Mouse (Mus musculus) induced T-regulatory cell, adult 2 months (primary cell): ENCODE results near the gene Map3k12.
A peak's percentile ranks its signal among the peaks of the same experiment; 100 is the strongest.

Source experiments
- DNase-seq: peaks from one replicate; pipeline ENCODE4 v3.0.0-alpha.2; 2012; ENCODE audit warnings: low read depth

The Map3k12 gene

DNA sequence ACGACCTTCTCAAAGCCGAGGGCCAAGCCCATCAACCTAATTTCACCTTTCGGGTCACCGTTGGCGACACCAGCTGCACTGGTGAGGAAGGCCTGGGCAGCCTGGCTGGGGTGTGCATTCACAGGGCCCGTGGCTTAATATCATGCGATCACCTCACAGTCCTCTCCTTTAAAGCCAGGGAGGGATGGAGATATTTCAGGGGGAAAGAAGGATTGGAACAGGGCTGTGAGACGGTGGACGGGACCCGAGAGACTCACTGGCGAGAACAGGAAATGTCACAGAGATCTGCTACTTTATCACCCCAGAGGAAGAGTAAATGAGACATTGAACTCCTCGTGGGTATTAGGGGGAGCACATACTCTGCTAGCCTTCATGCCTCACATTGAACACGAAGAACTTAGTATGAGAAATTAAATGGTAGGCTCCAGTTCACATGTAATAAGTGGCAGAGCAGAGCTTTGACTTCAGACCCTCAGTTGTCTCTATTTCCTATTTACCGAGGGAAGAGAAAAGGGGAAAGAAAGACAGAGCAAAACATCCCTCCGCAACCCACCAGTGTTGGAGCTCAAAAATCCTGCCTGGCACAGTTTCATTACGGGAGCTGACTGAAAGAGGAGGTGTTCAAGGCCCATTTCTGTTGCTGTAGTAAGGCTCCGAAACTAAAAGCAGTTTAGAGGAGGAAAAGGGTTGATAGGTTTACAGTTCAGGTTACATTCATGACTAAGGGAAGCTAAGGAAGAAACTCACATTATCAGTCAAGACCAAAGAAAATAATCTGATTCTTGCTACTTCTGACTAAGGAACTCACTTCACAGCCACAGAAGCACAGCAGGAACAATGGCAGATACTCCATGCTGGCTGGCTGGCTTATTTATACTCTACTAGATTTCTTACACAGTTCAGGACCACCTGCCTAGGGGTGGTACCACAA lies 2.6 kb upstream of the Map3k12 start:
- peak; percentile 39 for DNase-seq

DNA sequence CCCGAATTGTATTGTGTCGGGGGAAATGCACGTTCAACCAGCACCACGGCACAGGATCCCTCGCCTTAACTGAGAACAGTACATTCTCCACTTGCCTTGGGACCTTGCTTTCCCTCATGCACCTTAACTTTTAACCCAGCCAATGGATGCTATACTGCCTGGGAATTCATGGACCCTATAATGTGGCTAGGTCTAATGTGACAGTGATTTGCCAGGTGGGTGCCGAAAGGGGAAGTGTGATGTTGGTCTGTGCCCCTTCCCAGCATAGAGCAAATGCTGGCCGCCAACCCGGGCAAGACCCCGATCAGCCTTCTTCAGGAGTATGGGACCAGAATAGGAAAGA lies 2.0 kb upstream of the Map3k12 start:
- no peak for DNase-seq

DNA sequence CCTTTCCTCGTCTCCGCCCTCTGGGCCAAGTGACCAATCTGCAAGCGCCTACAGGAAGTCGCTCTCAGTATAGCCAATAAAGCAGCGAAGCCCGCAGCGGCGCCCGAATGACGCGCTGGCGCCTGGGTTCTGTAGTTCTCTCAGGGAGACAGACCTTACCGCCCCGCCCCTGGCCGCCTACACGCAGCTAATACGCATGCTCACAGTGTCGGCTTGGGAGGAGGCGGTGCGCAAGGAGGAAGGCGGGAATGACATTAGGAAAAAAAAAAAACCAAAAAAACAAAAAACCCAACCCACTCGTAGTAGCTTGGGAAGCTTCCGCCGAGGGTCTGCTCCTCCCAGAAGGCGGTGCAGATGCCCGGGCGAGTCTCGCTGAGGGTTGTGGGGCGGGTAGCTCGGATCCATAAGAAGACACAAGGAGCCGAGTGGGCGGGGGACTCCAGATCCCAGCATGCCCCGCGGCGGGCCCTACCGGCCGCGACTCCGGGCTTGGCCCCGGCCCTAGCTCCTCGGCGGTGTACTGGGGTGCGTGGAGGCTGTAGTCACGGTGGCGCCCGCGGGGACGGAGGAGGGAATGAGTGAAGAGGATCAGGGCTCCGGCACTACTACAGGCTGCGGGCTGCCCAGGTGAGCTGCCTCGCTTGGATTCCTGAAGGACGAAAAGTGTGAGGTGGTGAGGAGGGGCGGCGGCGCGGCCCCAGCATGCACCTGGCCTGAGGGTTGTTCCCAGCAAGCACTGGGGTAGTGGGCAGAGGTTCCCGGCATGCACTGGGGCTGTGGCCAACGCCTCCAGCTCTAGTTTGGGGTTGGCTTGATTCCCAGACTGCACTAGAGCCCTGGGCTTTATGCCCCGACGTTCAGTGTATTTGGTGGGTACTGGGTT lies 1.4 kb upstream of the Map3k12 start, which contains the start of gene Tarbp2:
TSS of gene Tarbp2 (plus strand) at position 217 of the 883 bp plus-strand sequence.
- DNase-seq: peak; percentile 99

DNA sequence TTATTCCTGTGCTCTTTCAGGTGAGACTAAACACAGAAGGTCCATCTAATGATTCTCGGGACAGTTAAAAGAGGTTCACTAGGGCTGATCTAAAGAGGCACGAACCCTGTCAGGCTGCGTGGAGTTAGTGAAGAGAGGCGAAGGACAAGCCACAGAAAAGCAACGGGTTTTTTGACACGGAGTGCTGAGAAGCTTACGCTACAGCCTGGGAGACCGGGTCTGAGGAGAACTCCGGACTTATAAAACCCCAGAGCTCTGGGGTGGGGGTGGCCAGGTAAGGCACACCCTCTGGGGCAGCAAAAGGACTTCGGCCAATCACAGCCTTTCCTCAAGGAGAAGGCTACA lies 739 bp upstream of the Map3k12 start:
- DNase-seq: no peak

DNA sequence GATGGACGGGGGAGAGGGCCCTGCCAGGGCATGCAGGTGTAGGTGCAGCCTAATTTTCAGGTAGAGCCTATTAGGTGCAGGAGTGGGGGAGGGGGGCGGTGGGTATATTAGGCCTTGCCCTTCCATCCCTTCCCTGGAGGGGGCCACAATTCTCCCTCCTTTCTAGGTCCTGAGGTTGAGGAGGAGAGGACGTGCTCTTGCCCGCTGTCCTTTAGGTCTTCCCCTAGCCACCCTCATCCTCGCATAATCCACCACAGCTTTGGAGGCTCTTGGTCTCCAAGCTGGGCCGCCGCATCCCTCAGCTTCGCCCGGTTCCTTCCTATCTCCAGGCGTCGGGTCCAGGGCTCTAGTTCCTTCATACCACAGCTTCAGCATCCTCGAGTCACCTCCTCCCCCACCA lies 571 bp downstream of the Map3k12 start:
- no peak for DNase-seq

DNA sequence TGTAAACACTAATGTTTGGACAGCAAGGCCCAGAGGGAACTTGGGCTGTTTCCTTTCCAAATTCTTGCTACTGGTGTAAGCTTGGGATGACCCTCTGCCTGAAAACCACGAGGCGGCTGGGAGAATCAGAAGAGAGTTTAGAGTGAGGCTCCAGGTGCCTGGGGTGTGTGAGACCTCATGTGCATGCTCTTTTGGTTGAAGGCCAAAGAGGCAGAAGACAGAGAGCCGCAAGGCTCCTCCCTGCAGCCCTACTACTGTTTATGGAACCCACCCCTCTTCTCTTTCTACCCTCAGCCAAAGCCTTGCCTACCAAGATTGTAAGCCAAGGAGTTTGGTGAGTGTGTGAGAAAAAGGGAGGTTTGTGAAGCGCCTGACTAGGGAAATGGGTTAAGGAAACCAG lies 1.1 kb downstream of the Map3k12 start:
- no peak for DNase-seq

DNA sequence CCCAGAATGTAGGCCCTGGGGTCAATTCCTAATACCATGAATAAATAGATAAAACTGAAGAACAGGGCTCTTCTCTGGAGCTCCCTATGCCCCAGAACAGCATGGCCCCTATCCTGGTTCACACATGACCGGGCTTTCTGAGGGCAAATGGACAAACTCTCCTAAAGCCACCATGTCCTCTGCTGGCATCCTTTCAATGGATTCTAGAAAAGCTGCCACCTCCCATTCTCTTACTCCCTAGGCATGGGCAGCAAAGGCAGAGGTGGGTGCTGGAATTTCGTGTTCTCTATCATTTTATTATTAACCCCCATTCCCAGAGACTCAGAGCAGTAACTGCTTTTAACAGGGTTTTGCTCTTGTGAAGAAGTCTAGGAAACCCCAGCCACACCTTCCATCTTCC lies 1.6 kb downstream of the Map3k12 start:
- DNase-seq: no peak

DNA sequence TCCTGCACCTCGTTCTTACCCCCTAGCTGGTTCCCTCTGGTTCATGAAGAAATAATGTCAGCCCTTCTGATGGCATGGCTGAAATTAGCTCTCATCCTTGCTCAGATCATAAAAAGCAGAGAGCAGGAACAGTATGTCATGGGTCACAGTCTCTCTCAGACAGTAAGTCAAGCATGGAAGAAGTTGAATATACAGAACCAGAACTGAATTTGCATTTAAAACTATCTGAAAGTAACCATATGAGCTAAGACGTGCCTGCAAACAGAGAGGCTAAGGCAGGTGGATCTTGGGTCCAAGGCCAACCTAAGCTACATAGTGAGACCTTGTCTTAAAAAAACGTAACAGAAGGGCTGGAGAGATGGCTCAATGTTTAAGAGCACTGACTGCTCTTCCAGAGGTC lies 3.9 kb downstream of the Map3k12 start:
- DNase-seq: no peak

DNA sequence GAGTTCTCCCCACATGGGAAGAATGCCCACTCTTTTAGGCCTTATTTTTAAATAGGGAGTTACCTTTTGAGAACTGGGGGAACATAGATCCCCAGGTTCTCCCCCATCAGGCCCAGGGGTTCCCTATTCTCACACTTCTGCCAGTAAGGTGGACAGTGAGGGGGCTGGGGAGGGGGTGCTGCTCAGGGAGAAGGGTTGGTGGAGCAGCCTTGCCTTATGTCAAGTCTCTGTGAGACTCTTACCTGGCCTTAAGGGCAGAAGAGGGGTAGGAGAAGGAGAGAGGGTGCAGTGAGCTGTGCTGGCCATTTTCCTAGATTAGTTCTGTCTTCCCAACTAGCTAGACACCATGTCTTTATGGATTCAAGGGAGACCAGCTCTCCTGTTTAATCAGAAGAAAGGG lies 4.4 kb downstream of the Map3k12 start:
- no peak for DNase-seq

DNA sequence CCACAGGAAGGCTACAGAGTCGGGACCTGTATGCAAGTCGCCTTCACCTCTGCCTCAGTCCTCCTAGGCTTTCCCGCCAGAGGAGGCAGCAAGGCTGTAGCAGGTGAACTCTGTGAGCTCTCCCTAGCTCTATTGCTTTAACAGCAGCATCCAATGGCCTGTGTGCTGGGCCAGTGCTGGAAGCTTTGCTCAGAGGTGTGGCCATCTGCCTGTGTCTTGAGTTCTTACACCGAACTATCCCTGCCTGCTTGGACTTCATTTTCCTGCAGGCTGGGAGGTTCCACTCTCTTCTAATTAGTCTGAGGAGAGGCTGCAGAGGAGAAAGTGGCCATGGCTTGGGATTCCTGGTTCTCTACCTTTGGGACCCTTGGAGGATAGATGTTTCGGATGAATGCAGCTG lies 4.9 kb downstream of the Map3k12 start:
- DNase-seq: no peak

DNA sequence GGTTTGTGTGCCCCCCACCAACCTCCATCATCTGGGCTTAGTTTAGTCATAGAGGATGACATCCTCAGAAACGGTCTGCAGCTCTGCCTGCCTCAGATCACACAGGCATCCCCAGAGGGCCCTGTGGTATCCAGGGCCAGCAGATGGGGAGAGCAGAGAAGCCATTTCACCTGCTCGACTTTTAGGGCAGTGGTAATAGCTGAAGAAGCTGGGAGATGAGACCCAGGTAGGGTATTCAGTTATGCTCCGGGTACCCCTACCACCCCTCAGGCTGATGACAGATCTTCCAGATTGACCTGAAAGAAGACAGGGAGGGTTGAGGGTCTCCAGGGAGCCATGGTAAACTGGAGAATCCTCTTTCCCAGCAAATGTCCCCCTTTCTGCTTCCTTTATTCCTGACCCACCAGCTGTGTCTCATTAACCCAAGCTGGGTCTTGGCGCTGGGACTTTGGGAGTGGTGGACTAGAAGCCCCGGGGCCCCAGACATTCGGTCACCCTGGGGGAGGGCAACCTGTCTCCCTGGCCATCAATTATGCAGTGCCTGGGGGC lies 5.5 kb downstream of the Map3k12 start:
- no peak for DNase-seq

DNA sequence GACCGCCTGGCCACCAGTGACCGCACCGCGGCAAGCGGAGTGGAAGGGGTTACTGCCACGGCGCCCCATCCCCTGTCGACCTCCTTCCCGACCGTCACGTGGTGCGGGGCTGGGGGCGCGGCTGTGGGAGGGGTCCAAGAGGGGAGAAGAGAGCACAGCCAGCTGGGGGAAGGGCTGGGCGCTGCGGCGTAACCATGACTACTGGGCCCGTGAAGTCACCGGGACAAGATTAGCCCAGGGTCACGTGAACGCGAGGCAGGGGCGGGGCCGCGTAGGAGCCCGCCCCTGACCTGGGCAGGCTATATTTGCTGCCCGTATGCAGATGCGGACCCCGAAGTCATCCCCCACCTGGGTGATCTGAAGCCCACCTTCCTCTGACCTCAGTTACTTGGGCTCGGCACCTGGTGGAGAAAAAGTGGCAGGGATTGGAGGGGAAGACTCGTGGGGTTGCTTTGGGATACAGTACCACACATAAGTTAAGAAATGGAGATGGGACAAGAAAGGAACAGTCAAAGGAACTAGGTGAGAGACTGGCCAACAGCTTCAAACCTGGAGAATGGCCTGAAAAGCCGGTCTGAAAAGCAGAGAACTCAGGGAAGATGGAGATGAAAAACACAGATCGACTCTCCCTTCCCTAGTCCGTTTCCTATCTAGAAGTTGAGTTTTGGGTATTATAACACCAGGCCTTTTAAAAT lies 6.1 kb downstream of the Map3k12 start:
- DNase-seq: peak; percentile 82

DNA sequence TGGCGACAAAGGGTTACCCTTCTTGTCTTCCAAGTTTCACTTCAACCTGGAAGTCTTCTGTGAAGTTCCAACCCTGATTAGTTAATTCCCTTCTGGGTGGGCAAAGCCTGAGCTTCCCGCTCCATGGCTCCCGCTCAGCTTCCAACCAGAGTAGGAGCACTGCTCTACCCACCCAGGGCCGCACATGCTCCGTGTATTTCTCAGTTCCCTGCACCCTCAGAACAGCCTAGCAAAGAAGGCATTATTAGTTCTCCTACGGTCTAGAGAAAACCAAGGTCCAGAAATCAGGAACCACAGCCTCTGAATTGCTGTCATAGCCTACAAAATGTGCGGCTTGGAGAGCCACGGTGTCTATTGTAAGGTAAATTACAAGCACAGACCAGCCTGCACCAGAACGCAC lies 6.8 kb downstream of the Map3k12 start:
- DNase-seq: no peak

DNA sequence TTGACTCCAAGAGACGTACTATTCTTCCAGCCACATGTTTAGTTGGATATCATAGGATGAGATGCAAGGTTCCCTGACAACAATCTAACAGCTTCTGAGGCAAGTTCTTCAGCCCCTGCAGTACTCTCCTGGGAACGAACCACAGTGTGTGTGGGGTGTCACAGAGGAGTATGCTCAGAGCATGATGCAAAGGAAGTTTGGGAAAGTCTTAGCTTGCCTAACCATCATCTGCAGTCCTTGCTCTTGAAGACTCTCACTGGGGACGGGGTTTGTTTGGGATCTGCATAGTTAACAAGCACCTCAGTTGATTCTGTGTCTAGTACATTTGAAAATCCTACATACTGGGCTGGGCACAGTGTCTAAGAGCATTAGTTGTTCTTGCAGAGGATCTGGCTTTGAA lies 8.5 kb downstream of the Map3k12 start:
- DNase-seq: no peak

DNA sequence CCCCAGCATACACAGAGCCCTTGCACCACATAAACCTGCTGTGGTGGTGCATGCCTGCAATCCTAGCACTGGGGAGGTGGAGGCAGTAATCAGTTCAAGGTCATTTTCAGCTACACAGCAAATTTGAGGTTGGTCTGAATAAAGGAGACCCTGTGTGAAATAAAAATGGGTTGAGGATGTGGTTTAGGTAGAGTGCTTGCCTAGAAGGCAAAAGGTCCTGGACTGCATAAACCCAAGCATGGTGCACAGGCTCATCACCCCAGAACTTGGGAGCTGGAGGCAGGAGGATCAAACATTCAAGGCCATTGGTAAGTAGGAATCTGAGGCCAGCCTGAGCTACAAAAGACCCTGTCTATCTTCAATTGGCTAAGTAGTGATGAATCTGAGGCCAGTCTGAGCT lies 9.3 kb downstream of the Map3k12 start:
- DNase-seq: no peak

DNA sequence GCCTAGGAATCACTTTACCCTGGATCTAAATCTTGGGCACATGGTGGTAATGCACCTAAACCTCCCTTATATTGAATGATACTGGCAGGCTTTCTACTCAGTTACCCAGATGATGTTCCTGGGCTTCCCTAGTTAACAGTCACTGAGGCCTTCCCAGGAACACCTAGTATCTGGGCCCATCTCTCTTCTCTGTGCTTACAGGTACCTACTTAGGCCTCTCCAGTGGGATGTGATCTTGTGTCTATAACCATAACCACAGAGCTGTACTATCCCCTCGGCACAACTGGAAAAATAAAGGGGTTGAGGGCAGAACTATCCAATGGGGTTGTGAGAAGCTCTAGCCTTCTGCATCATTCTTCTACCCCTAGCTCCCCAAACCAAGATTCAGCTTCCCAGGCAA lies 10.0 kb downstream of the Map3k12 start:
- no peak for DNase-seq

DNA sequence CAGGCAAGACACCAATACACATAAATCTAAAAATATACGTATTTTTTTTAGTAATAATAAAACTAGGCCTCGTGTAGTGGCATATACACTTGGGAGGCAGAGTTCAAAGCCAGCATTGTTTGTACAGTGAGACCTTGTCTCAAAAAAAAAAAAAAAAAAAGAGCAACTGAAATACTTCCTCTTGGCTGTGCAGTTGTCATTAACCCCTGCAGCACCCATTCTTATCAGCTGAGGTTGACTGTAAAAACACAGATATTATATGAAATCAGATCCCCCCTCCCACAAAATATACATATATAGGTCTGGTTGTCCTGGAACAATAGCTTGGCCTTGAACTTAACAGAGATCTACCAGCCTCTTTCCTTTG lies 10.4 kb downstream of the Map3k12 start:
- DNase-seq: no peak

DNA sequence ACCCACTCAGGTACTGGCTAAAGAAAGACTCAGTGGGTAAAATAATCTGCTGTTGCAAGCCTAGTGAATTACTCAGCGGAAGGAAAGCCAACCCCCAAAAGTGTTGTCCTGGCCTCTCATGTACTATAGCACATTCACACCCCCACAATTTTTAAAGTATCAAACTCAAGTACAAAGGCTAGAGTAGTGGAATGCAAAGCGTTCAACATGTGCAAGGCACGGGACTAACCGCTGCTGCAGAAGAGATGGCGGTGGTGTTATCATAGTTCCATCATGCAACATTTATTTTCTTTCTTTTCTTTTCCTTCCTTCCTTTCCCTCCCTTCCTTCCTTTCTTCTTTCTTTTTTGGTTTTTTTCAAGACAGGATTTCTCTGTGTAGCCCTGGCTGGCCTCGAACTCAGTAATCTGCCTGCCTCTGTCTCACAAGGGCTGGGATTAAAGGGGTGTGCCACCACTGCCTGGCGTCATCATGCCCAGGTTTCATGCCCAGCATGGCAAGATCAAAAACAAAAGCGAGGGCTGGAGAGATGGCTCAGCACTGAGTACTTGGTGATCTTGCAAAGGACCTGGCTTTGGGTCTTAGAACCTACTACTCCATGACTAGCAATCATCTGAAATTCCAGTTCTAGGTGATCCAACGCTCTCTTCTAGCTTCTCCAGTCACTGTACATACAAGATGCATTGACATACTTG lies 10.9 kb downstream of the Map3k12 start:
- no peak for DNase-seq

DNA sequence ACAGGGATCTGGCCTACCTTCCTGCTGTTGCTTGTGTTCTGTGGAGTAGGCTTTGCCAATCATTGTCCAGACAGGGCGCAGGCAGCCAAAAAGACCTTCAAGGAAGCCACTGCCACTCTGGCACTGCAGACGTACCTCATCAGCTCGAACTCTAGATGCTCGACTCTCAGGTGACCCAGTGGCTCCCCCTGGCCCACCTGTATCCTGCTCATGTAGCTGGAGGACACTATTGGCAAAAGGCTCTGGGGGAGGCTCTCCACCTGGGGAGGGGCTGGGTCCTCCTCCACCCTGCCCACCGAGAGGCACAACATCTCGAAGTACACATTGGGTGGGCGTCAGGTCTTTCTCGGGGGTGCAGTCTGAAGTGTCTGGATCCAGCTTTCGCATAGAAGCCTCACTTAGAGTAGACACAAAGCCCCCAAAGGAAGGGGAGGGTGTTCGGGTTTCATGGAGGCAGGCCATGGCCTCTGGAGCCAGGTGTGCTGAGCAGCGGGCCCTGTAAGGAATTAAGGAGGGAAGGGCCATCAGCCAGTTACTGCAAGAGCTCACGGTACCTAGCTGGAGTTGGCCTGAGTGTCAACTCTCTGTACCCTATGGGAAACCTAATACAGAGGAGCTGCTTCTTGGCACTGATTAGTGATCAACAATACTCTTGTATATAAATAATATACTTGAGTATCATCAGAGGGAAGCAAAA lies 11.6 kb downstream of the Map3k12 start:
- DNase-seq: no peak

DNA sequence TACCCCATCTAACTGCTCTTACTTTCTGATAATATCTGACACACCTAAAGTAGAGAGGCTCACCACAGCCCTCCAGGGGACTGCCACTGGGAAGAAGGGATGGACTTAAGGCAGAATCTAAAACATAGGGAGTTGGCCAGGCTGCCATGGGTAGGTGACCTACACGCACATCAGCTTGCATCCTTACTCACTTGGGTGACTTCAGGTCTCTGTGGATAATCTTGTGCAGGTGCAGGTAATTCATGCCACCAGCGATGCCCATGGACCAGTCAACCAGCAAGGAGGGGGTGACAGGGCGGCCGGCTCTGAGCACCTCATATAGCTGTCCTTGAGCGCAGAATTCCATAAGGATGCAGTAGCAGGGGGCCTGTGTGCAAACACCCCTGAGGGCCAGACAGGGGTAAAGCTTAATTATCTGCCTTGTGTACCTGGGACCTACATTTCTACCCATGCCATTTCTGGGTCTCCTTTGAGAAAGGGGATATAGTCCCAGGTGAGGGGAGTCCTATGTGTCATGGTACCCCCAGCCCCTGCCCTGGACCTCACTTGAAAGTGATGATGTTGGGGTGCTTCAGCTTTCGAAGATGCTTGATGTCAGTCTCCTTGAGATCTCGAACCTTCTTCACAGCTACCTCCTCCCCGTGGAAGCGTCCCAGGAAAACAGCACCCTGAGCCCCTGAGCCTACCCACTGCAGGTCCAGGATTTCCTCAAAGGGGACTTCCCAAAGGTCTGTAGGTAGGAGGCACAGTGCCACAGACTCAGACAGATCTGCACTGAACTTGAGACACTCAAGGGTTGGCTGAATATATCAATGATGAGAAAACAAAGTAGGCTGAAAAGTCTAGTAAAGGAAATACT lies 12.7 kb downstream of the Map3k12 start:
- no peak for DNase-seq
